Mouse (Mus musculus): ENCODE results near the gene Crygd. TPM values are rescaled to one million over a fixed set of nuclear protein-coding genes. Genes with fewer than 3 reads are reported as not detected.
"Not testable (repeated sequence)": the region's sequence is repeated elsewhere in the genome, so short reads cannot be mapped to it uniquely, and the experiment has no call there.

Crygd gene
- polyA plus RNA-seq, 1 experiment from 2014 or later, result not detected

DNA sequence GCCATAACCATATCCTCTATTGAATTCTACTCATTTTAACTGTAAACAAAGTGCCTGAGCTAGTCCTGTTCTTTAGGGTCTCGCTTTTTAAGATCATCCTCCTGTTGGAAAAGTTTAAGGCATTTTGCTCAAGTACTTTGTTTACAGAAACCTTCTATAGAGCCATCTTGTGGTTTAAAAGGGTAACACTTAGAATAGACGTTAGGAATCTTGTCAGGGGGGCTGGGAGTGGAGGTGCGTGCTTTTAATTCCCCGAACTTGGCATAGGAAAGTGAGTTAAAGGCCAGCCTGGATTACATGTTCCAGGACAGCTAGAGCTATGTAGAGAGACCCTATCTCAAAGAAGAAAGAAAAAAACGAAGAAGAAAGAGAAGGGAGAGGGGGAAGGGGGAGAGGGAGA lies 12.4 kb upstream of the Crygd start:
- no peaks in the 10 kb centered on the region for H3K36me3 ChIP-seq
- H3K27me3 ChIP-seq, result no peaks in the 10 kb centered on the region
- H3K9me3 ChIP-seq, result no peaks in the 10 kb centered on the region
- no peak overlapping the region for H3K9ac ChIP-seq (replicated peaks)
- ATAC-seq (replicated peaks), result no peak
- no peaks in the 10 kb centered on the region for H3K4me1 ChIP-seq
- H3K4me3 ChIP-seq, result no peak overlapping the region
- H3K4me2 ChIP-seq (replicated peaks), result no peak overlapping the region
- WGBS, result 19% methylated on average over 5 of the region's 5 CpGs
- no peak overlapping the region for H3K27ac ChIP-seq (replicated peaks)

DNA sequence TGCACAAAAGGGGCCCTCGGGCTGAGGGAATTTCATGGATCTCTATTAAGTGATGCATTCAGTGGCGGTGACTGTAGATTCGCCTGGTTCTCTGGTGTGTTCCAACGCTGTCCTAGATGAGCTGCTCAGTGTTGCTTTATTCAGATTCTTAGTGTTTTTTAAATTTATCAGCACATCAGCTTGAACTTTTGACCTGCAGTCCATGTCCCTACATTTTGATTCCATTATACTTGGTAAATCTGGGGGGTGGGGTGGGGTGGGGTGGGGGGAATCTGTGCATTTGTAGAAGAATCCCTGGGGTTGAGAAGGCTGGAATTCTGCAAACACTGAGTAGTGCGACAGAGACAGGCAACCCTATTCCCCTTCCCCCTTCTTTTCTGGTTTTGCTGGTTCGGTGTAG lies 10.3 kb upstream of the Crygd start, which contains the start of gene Crygc:
Crygc (minus strand) TSS at position 101 of the 400 bp plus-strand sequence.
- Histone ChIP-seq H3K36me3 (no peaks in the 10 kb centered on the region), H3K4me3 (no peak within 1 kb of the TSS), H3K4me1 (no peaks in the 10 kb centered on the region), H3K27ac (replicated peaks) (no peak within 1 kb of the TSS), H3K27me3 (no peaks in the 10 kb centered on the region), H3K9me3 (no peaks in the 10 kb centered on the region), H3K9ac (replicated peaks) (no peak within 1 kb of the TSS), H3K4me2 (replicated peaks) (no peak within 1 kb of the TSS)
- 59% methylated on average over 6 of the region's 6 CpGs for WGBS
- ATAC-seq (replicated peaks), result no peak

DNA sequence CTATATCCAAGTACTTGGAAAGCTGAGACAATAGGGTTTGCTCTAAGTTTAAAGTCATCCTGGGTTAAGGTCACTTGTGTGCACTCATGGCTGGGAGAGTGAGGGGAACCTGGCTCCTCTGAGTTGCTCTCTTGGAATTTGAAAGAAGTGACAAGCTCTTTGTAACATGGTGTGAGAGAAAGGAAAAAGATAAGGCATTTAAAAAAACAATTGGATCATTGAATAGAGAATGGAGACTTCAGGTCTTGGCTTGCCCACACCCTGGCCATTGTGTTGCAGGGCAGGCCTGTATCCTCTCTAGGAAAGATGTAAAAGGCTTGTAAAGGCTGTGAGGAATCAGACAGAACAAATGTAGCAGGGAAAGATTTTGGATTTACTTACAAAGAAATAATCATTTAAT lies 4.6 kb upstream of the Crygd start:
- H3K27ac ChIP-seq (replicated peaks), result no peak overlapping the region
- no peaks in the 10 kb centered on the region for H3K36me3 ChIP-seq
- H3K27me3 ChIP-seq, result no peaks in the 10 kb centered on the region
- no peaks in the 10 kb centered on the region for H3K4me1 ChIP-seq
- no peak overlapping the region for H3K4me3 ChIP-seq
- ATAC-seq (replicated peaks), result no peak
- no peak overlapping the region for H3K4me2 ChIP-seq (replicated peaks)
- no peak overlapping the region for H3K9ac ChIP-seq (replicated peaks)
- H3K9me3 ChIP-seq, result no peaks in the 10 kb centered on the region

DNA sequence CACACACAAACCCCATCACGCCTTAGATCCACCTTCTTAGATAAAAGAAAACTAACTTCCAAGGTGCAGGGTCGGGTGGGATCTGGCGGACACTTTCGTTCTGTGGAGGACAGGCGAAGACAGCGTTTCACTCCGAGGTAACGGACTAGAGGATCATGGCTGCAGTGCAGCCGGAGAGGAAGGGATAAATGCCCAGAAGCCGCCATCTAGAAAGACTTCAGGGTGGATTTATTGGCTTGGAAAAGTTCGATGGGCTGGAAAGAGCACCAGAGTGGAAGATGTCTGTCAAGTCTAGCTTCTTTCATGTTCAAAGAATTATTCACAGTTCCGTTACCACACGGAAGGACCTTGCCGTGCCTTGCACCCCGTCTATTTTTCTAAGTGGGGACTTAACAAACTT lies 949 bp upstream of the Crygd start:
- 77% methylated on average over 15 of the region's 15 CpGs for WGBS

DNA sequence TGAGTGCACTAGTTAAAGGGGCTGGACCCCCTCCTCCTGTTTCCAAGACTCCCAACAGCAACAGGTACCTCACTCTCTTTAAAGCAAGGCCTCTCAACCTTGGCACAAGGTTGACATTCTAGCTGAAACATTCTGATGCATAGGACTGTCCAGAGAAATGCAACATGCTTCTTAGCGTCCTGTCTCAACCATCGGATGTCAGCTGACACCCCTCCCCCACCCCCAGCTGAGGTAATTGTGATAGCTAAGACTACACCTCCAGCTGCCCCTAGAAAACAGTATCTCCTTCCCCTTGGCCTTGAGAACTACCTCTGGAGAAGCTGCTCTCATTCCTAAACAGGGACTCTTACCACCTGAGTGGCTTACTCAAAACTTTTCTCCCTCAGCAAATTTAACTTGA lies 11.1 kb downstream of the Crygd start:
- Histone ChIP-seq H3K4me1 (no peaks in the 10 kb centered on the region), H3K4me2 (replicated peaks) (no peak overlapping the region), H3K36me3 (no peaks in the 10 kb centered on the region), H3K9ac (replicated peaks) (no peak overlapping the region), H3K27me3 (no peaks in the 10 kb centered on the region), H3K27ac (replicated peaks) (no peak overlapping the region), H3K9me3 (no peaks in the 10 kb centered on the region), H3K4me3 (no peak overlapping the region)
- 26% methylated on average over 2 of the region's 2 CpGs for WGBS
- no peak for ATAC-seq (replicated peaks)

More for the DNA sequence above, 949 bp upstream of the Crygd start:
- Histone ChIP-seq H3K27me3 (no peaks in the 10 kb centered on the region), H3K9me3 (no peaks in the 10 kb centered on the region), H3K4me2 (replicated peaks) (no peak overlapping the region), H3K4me3 (no peak overlapping the region), H3K27ac (replicated peaks) (no peak overlapping the region), H3K36me3 (no peaks in the 10 kb centered on the region), H3K9ac (replicated peaks) (no peak overlapping the region), H3K4me1 (no peaks in the 10 kb centered on the region)
- no peak for ATAC-seq (replicated peaks)

DNA sequence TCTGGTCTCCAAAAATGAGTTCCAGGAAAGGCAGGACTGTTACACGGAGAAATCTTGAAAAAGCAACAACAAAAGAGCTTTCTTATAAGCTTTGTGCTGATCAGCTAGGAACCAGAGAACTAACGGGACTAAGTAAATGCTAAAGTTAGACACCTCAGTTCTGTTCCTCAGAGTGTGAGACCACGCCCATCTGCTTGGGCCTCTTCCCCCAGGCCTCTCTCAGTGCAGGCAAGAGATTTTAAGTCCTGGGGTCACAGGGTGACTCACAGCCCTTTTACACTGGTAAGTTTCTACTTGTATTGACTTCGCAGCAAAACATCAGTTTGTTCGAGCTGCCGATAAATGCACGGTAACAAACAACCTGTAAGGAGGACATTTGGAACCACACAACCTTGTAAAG lies 11.6 kb downstream of the Crygd start:
- no peak overlapping the region for H3K4me2 ChIP-seq (replicated peaks)
- ATAC-seq (replicated peaks), result no peak

DNA sequence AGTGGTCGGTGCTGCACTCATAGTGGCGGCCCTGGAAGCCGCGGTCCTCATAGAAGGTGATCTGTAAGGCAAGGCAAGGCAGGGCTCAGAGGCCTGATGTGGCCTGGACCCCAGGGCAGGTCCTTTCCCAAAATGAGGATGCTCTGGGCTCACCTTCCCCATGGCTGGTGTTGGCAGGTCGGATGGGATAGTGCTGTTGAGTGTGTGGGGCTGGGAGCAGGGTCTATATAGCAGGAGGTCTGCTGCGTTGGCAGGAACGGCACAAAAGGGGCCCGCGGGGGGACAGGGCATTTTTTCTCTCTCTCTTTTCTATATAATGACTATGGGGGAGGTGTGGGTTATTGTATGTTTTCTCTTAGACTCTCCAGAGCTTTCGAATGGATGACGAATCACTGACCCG lies 12.3 kb downstream of the Crygd start, which contains the start of gene Cryge:
Cryge (minus strand) TSS at position 198 of the 400 bp plus-strand sequence.
- H3K9me3 ChIP-seq; H3K27me3 ChIP-seq; H3K4me2 ChIP-seq (replicated peaks); H3K27ac ChIP-seq (replicated peaks); H3K9ac ChIP-seq (replicated peaks); H3K4me1 ChIP-seq; ATAC-seq (replicated peaks); H3K36me3 ChIP-seq; H3K4me3 ChIP-seq: not testable (repeated sequence)
- WGBS, result 23% methylated on average over 10 of the region's 12 CpGs

More for the DNA sequence above, 11.6 kb downstream of the Crygd start:
- Histone ChIP-seq H3K9me3 (no peaks in the 10 kb centered on the region), H3K4me1 (no peaks in the 10 kb centered on the region), H3K36me3 (no peaks in the 10 kb centered on the region), H3K27me3 (no peaks in the 10 kb centered on the region), H3K27ac (replicated peaks) (no peak overlapping the region), H3K4me3 (no peak overlapping the region), H3K9ac (replicated peaks) (no peak overlapping the region)
- 50% methylated on average over 7 of the region's 7 CpGs for WGBS

DNA sequence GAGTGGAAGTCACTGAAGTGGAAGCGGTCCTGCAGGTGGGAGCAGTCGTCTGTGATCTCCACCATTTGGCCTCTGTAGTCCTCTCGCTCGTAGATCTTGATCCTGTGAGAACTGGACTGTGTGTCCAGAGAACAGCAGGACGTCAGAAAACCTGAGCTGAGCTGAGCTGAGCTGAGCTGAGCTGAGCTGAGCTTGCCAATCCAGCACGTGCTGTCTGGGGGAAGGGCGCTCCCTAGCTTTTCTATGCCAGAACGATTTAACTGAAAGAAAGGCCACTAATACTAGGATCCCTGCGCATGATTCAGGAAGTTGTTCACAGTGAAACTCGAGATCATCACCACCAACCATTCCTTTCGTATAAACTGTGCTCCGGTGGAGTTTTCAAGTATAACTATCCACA lies 14.5 kb downstream of the Crygd start:
- Histone ChIP-seq H3K4me2 (replicated peaks) (no peak overlapping the region), H3K27me3 (no peaks in the 10 kb centered on the region), H3K4me1 (no peaks in the 10 kb centered on the region), H3K4me3 (no peak overlapping the region), H3K27ac (replicated peaks) (no peak overlapping the region), H3K9me3 (no peaks in the 10 kb centered on the region), H3K36me3 (no peaks in the 10 kb centered on the region), H3K9ac (replicated peaks) (no peak overlapping the region)
- no peak for ATAC-seq (replicated peaks)
- WGBS, result 47% methylated on average over 12 of the region's 12 CpGs

DNA sequence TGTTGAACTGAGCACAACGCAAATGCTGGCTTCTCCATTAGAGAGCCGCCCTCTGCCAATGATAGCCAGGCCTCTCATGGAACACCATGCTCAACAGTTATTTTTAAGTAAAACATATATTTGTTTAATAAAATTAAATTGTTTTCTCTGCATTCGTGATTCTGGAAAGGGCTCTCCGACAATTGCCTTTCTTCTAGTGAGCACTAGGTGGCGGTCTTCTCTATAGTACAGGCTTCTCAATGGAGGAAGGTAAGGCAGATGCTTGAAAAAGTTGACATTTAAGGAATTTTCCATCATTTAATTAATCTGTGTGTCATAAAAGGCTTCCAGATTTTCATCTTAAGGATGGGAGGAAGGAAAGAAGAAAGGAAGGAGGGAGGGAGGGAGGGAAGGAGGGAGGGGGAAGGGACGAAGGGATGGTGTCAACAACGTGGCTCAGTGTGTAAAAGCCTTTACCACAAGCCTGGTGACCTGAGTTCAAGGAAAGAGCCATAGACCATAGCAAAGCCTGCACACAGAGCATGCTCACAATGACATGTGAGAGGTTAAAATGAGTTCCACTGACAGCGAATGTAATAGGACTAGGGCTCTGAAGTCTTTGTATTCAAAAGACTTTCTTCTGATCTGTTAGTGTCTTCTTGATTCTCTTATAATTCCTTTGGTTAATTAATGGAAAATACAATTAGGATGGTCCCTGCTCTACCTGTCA lies 16.7 kb downstream of the Crygd start:
- 41% methylated on average over 8 of the region's 8 CpGs for WGBS
- Histone ChIP-seq H3K27me3 (no peaks in the 10 kb centered on the region), H3K4me1 (no peaks in the 10 kb centered on the region), H3K4me2 (replicated peaks) (0 out of 2 replicates have a peak overlapping the region, but pooled peaks have one; percentile 12), H3K36me3 (no peaks in the 10 kb centered on the region), H3K27ac (replicated peaks) (no peak overlapping the region), H3K9ac (replicated peaks) (no peak overlapping the region), H3K4me3 (no peak overlapping the region), H3K9me3 (no peaks in the 10 kb centered on the region)
- no peak for ATAC-seq (replicated peaks)

DNA sequence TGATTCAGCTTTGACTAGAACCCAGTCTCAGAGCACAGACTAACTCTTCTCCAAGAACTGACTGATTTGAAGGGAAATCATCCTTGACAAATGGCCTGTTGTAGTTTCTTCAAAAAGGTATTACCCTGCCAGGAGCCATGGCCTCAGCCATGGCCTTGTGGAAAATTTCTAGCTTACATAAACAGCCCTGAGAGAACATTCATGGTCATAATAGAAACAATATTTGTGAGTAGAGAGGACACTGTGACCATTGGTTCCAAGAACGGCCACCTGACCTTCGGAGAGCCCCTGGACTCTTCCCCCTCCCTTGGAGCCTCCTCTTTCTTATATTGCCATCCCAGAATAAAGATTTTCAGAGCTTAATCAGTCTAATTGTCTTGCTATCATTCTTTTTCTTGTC lies 19.8 kb downstream of the Crygd start:
- H3K4me1 ChIP-seq, result no peaks in the 10 kb centered on the region
- no peaks in the 10 kb centered on the region for H3K36me3 ChIP-seq
- H3K27ac ChIP-seq (replicated peaks), result no peak overlapping the region
- H3K4me2 ChIP-seq (replicated peaks), result no peak overlapping the region
- WGBS, result 84% methylated on average over 2 of the region's 2 CpGs
- H3K27me3 ChIP-seq, result no peaks in the 10 kb centered on the region
- H3K4me3 ChIP-seq, result no peak overlapping the region
- ATAC-seq (replicated peaks), result no peak
- H3K9me3 ChIP-seq, result no peaks in the 10 kb centered on the region
- no peak overlapping the region for H3K9ac ChIP-seq (replicated peaks)

DNA sequence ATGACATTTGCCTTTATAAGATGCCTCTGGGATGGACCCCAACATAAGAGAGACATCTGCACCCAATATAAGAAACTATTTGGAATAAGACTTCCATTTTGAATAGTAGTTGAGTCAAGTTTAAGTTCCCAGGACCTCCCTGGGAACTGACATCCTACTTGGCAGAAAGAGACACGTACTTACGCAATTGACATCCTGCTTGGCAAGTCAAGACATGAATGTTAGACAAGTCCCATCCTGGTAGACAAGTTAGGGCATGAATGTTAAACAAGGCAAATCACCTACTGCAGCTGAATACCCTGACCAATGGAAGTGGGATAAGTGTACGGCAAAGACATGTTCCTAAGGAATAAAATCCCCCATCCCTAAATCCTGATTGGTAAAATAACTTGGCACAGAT lies 21.4 kb downstream of the Crygd start:
- WGBS, result 93% methylated on average over 3 of the region's 3 CpGs
- Histone ChIP-seq H3K9me3 (no peaks in the 10 kb centered on the region), H3K4me3 (no peak overlapping the region), H3K27ac (replicated peaks) (no peak overlapping the region), H3K4me2 (replicated peaks) (no peak overlapping the region), H3K36me3 (no peaks in the 10 kb centered on the region), H3K4me1 (no peaks in the 10 kb centered on the region), H3K9ac (replicated peaks) (no peak overlapping the region), H3K27me3 (no peaks in the 10 kb centered on the region)
- ATAC-seq (replicated peaks), result no peak

DNA sequence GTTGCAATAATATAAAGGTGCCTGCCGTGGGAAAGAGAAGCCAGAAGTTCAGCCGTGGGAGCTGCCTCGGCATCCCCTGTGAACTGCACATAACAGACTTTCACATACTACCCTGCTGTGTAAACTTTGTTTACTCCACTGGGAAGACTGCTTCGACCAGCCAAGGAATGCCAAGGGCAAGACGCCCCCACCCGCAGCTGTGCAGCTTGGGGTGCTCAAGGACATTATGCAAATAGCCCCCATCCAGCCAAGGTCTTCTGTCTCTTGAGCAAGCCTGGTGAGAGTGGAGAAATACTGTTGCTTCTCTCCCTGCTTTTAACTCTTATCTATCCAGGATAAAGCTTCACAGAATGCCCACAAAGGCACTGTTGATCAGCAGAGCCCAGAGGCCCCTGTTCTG lies 22.4 kb downstream of the Crygd start:
- Histone ChIP-seq H3K4me2 (replicated peaks) (no peak overlapping the region), H3K27me3 (no peaks in the 10 kb centered on the region), H3K36me3 (no peaks in the 10 kb centered on the region), H3K27ac (replicated peaks) (no peak overlapping the region), H3K4me1 (no peaks in the 10 kb centered on the region), H3K4me3 (no peak overlapping the region), H3K9me3 (no peaks in the 10 kb centered on the region), H3K9ac (replicated peaks) (no peak overlapping the region)
- no peak for ATAC-seq (replicated peaks)
- WGBS, result 83% methylated on average over 6 of the region's 6 CpGs

DNA sequence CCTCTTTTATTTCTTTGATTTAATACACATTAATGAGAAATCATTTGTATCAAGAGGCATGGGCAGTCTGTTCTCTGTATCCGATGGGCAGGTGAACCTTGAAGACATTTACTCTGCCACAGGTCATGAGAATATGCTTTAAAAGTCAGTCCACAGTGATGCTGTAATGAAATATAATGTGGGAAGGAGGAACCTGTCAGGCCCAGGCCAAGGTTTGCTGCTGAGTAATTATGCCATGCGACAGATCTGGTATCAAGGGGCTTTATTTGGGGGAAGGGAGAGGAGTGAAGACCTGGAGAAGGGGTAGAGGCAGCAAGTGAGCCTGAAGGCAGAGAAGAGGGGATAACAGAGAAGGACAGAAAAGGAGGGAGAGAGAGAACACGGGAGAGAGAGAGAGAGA lies 23.6 kb downstream of the Crygd start:
- Histone ChIP-seq H3K4me1 (no peaks in the 10 kb centered on the region), H3K4me3 (no peak overlapping the region), H3K27me3 (no peaks in the 10 kb centered on the region), H3K36me3 (no peaks in the 10 kb centered on the region), H3K27ac (replicated peaks) (no peak overlapping the region), H3K9me3 (no peaks in the 10 kb centered on the region), H3K4me2 (replicated peaks) (no peak overlapping the region), H3K9ac (replicated peaks) (no peak overlapping the region)
- ATAC-seq (replicated peaks), result no peak
- WGBS, result 81% methylated on average over 3 of the region's 3 CpGs
